Mouse (Mus musculus): ENCODE results near the gene Fmnl3.

- no peak for TF ChIP-seq CTCF (conservative IDR thresholded peaks at IDR 0.05; ENCODE audit: low read length)
- no peak for TF ChIP-seq POU5F1 (IDR thresholded peaks at IDR 0.05; ENCODE audit: borderline replicate concordance, low read length)
These were observed 85.1 kb downstream of the Fmnl3 start for GRCm38 (mm10) chr15:99285189-99285535.
